Mouse (Mus musculus): Measurements from ENCODE around the gene Dgki.

- TF ChIP-seq KAT2A (IDR thresholded peaks at IDR 0.05; ENCODE audit: insufficient replicate concordance, low read length), result no peak
- TF ChIP-seq SMC3 (IDR thresholded peaks at IDR 0.05; ENCODE audit: low read depth, low read length), result no peak
- no peak for TF ChIP-seq ZNF384 (IDR thresholded peaks at IDR 0.05; ENCODE audit: low read depth, low read length)
- no peak for TF ChIP-seq CTCF (conservative IDR thresholded peaks at IDR 0.05 in 1 of 2, IDR thresholded peaks at IDR 0.05 in 1 of 2; ENCODE audit: low read depth in 2 of 2, low read length in 2 of 2)
- no peak for TF ChIP-seq POLR2A (IDR thresholded peaks at IDR 0.05; ENCODE audit: low read depth, low read length)
- no peak for TF ChIP-seq ETS1 (conservative IDR thresholded peaks at IDR 0.05; ENCODE audit: low read depth, low read length)
Observed at GRCm38 (mm10) chr6:37120417-37121154, 179.4 kb downstream of the Dgki start.

All from CH12.LX (cell line).